Mouse (Mus musculus): ENCODE results near the gene Gbf1. TPM values are rescaled to one million over a fixed set of nuclear protein-coding genes. Genes with fewer than 3 reads are reported as not detected.
A peak's percentile ranks its signal among the peaks of the same experiment; 100 is the strongest.
"Not testable (repeated sequence)": the region's sequence is repeated elsewhere in the genome, so short reads cannot be mapped to it uniquely, and the experiment has no call there.

The Gbf1 gene
- polyA plus RNA-seq, 1 experiment from 2014 or later = 45.7 TPM

DNA sequence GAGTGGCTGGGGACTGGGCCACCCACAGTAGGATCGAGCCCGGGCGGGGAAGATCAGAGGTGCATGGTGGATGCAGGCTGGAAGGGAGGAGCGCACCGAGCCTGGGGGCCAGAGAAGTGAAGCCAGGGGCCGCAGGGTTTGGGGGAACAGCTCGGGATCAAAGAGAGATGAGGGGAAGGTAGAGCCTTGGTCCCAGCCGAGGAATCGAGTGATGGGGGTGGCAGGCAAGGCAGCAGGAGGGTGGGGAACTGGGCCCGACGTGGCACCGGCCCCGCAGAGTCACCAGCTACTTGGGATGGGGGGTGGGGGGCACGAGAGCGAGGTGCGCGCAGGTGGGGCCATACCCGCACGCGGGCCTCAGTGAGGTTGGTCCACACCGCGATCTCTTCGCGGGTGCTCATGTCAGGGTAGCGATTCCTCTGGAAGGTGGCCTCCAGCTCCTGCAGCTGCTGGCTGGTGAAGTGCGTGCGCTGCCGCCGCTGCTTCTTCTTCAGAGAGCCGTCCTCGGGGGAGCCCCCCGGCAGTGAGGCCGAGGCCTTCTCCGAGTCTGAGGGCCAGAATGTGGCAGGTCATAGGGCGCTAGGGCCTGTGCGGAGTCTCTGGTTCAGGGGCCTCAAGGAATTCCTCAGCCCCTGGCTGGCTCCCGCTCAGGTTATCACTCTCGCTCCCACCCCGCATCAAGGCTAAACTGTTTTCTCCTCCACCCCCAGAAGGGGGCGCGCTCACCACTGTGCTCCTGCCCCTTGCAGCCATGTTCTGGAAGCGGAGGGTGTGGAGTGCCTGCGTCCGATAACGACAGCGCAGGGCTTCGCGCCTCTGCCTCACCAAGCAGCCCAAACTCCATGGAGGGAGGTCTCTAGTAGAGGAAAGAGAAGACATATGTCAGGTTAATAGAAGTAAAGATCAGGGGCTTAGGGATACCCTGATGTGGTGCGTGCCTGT is 15.4 kb upstream of the Gbf1 start:
- H3K9ac ChIP-seq (ENCODE audit: low read depth, low read length) = no peak overlapping the region
- H3K27me3 ChIP-seq (ENCODE audit: control insufficient read depth, insufficient read depth, low read length) = peaks cover 71% of the 10 kb centered on the region
- peaks cover 29% of the 10 kb centered on the region for H3K4me1 ChIP-seq (ENCODE audit: control insufficient read depth, insufficient read depth, low read length)
- ATAC-seq (replicated peaks; ENCODE audit: insufficient number of reproducible peaks, low FRiP score, low TSS enrichment) = peak; percentile 35; the same call in 1 of the 2 replicates
- no peak overlapping the region for H3K27ac ChIP-seq (ENCODE audit: low read depth, low read length)
- H3K4me2 ChIP-seq = peak overlapping the region; percentile 100
- H3K4me3 ChIP-seq (ENCODE audit: low read depth, low read length) = peak overlapping the region; percentile 58
- 2% methylated on average over 46 of the region's 49 CpGs for WGBS (ENCODE audit: insufficient replicate concordance)
- H3K36me3 ChIP-seq (ENCODE audit: control insufficient read depth, insufficient read depth, low read length) = no peaks in the 10 kb centered on the region
- no peaks in the 10 kb centered on the region for H3K9me3 ChIP-seq (replicated peaks; ENCODE audit: control insufficient read depth, low read length)

DNA sequence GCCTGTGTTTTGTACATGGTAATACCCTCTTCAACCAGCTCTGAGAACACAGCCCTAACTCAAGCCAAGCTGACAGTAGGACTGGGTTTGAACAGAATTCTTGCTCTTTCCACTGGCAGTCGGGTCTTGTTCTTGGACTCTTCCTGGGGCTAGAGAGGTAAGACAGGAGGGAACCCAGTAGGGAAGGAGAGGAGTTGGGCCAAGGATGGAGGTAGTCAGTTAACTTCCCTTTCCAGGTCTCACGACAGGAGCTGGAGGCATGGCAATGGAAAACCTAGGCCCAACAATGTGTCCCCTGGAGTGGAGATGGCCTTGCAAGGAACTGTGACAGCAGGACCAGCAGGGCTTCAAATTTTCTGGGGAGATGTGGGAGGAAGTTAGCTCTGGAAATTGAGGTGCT is 12.0 kb upstream of the Gbf1 start:
- H3K9ac ChIP-seq (ENCODE audit: low read depth, low read length) = no peak overlapping the region
- 60% methylated on average over 2 of the region's 2 CpGs for WGBS (ENCODE audit: insufficient replicate concordance)
- H3K36me3 ChIP-seq (ENCODE audit: control insufficient read depth, insufficient read depth, low read length) = no peaks in the 10 kb centered on the region
- peaks cover 67% of the 10 kb centered on the region for H3K27me3 ChIP-seq (ENCODE audit: control insufficient read depth, insufficient read depth, low read length)
- H3K4me3 ChIP-seq (ENCODE audit: low read depth, low read length) = no peak overlapping the region
- peaks cover 34% of the 10 kb centered on the region for H3K4me1 ChIP-seq (ENCODE audit: control insufficient read depth, insufficient read depth, low read length)
- no peaks in the 10 kb centered on the region for H3K9me3 ChIP-seq (replicated peaks; ENCODE audit: control insufficient read depth, low read length)
- ATAC-seq (replicated peaks; ENCODE audit: insufficient number of reproducible peaks, low FRiP score, low TSS enrichment) = no peak
- H3K27ac ChIP-seq (ENCODE audit: low read depth, low read length) = no peak overlapping the region
- H3K4me2 ChIP-seq = peak overlapping the region; percentile 44; the same call in 1 of the 2 replicates

DNA sequence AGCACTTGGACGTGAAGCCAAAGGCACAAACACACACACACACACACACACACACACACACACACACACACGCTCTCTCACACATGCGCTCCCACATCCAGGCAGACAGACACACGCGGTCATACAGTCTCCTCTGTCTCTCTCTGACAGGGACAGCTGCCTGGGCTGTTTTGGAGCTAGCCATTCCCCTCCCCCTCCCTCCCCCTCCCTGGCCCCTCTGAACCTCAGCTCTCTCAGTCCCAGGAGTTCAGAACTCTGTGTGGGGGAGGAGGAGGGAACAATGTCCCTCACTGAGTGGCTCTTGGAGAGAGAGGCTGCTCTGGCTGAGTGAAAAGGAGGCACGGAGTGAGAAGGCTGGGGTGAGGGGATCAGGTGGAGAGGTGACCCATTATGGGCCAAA is 11.2 kb upstream of the Gbf1 start:
- Histone ChIP-seq H3K4me3 (ENCODE audit: low read depth, low read length) (no peak overlapping the region), H3K9me3 (replicated peaks; ENCODE audit: control insufficient read depth, low read length) (no peaks in the 10 kb centered on the region), H3K4me1 (ENCODE audit: control insufficient read depth, insufficient read depth, low read length) (peaks cover 29% of the 10 kb centered on the region), H3K4me2 (peak overlapping the region; percentile 44), H3K27me3 (ENCODE audit: control insufficient read depth, insufficient read depth, low read length) (peaks cover 68% of the 10 kb centered on the region), H3K9ac (ENCODE audit: low read depth, low read length) (0 out of 2 replicates have a peak overlapping the region, but pooled peaks have one; percentile 10), H3K36me3 (ENCODE audit: control insufficient read depth, insufficient read depth, low read length) (no peaks in the 10 kb centered on the region), H3K27ac (ENCODE audit: low read depth, low read length) (no peak overlapping the region)
- WGBS (ENCODE audit: insufficient replicate concordance) = 12% methylated on average over 6 of the region's 6 CpGs
- no peak; the same call in 1 of the 2 replicates for ATAC-seq (replicated peaks; ENCODE audit: insufficient number of reproducible peaks, low FRiP score, low TSS enrichment)

DNA sequence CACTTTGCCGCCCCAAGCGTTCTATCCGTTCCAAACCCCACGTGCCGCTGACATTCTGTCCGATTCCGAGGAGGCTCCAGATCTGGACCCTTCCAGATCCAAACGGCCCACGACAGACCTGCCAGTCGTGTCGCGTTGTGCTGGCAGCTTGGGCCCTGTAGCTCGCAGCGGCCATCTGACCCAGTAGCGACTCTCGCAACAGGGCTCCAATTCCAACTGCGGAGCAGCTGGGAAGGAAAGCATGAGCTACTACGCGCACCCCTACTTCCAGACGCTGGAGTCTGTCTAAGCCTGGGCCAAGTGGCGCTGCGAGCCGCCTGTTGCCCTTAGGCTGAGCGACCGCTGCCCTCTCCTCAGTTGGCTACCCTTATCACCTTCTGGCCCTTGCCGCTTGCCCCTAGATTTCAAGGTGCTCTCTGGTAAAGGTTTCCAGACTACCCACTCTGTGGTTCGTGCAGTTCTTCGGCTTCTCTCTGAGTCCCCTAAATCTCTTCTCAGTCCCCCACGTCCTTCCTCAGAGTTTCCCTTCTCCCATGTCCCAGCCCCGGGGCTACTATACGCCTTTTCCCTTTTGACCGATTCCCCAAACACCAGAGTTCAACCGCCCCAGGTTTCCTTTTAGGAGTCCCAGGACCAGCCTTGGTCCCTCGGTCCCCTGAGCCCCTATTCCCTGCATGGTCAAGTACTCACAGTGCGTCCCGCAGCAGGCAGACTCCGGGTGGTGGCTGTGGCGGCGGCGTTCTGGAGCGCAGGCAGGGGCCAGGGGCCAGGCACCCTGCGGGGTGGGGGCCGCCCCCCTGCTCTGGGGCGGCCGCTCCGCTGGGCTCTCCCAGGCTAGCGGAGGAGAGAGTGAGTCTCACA is 4.6 kb upstream of the Gbf1 start, which contains the start of gene Pitx3:
Gene Pitx3, minus strand, starts transcription at position 816 of the 861 bp plus-strand sequence.
- peak within 1 kb of the TSS; percentile 100 for H3K4me2 ChIP-seq
- no peak within 1 kb of the TSS for H3K27ac ChIP-seq (ENCODE audit: low read depth, low read length)
- peaks cover 64% of the 10 kb centered on the region for H3K27me3 ChIP-seq (ENCODE audit: control insufficient read depth, insufficient read depth, low read length)
- H3K9ac ChIP-seq (ENCODE audit: low read depth, low read length) = peak within 1 kb of the TSS; percentile 1; the same call in 1 of the 2 replicates
- peak within 1 kb of the TSS; percentile 64 for H3K4me3 ChIP-seq (ENCODE audit: low read depth, low read length)
- H3K9me3 ChIP-seq (replicated peaks; ENCODE audit: control insufficient read depth, low read length) = no peaks in the 10 kb centered on the region
- H3K36me3 ChIP-seq (ENCODE audit: control insufficient read depth, insufficient read depth, low read length) = no peaks in the 10 kb centered on the region
- under 1% methylated on average over 46 of the region's 47 CpGs for WGBS (ENCODE audit: insufficient replicate concordance)
- ATAC-seq (replicated peaks; ENCODE audit: insufficient number of reproducible peaks, low FRiP score, low TSS enrichment) = no peak
- H3K4me1 ChIP-seq (ENCODE audit: control insufficient read depth, insufficient read depth, low read length) = peaks cover 8% of the 10 kb centered on the region

DNA sequence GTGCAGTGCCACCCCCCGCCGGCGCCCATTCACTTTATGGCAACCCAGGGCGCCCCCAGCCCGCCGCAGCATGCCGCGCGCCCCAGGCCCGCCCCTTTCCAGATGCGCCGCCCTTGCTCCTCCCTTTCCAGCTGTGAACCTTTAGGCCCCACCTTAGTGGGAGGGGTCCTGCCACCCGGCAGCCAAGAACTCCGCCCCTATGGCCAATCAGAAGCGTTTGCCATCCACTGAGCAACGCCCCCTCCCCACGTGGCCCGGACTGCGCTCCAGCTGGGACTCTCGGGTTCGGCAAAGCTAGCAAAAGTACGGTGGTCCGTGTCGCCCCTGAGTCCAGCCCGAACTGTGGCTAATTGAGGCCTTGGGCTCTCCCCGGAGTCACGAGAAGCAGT is 3.9 kb upstream of the Gbf1 start:
- WGBS (ENCODE audit: insufficient replicate concordance) = under 1% methylated on average over 21 of the region's 27 CpGs

DNA sequence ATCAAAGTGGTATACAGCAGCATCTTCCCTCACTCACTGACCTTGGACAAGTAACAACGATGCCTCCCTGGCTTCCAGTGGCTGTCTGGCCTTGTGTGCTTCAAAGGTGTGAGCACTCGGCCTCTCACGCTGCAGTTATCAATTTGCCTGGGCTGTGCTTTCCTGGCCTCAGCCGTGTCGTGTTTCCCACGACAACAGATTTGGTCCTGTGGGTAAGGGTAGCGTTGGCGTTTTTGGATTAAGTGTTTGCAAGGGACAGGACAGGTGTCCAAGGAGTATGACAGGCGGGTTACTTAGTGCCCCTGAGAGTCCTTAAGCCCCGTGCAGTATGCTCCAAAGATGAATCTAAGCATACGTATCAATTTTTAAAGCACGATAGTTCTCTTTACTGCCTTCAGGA is 3.2 kb upstream of the Gbf1 start:
- no peaks in the 10 kb centered on the region for H3K9me3 ChIP-seq (replicated peaks; ENCODE audit: control insufficient read depth, low read length)
- WGBS (ENCODE audit: insufficient replicate concordance) = 24% methylated on average over 12 of the region's 12 CpGs
- H3K36me3 ChIP-seq (ENCODE audit: control insufficient read depth, insufficient read depth, low read length) = no peaks in the 10 kb centered on the region
- peaks cover 17% of the 10 kb centered on the region for H3K4me1 ChIP-seq (ENCODE audit: control insufficient read depth, insufficient read depth, low read length)
- H3K27ac ChIP-seq (ENCODE audit: low read depth, low read length) = no peak overlapping the region
- H3K4me3 ChIP-seq (ENCODE audit: low read depth, low read length) = peak overlapping the region; percentile 64
- no peak for ATAC-seq (replicated peaks; ENCODE audit: insufficient number of reproducible peaks, low FRiP score, low TSS enrichment)
- no peak overlapping the region for H3K9ac ChIP-seq (ENCODE audit: low read depth, low read length)
- peak overlapping the region; percentile 100 for H3K4me2 ChIP-seq
- H3K27me3 ChIP-seq (ENCODE audit: control insufficient read depth, insufficient read depth, low read length) = peaks cover 52% of the 10 kb centered on the region

More for the DNA sequence above, 3.9 kb upstream of the Gbf1 start:
- H3K9me3 ChIP-seq (replicated peaks; ENCODE audit: control insufficient read depth, low read length) = no peaks in the 10 kb centered on the region
- H3K4me3 ChIP-seq (ENCODE audit: low read depth, low read length) = peak overlapping the region; percentile 64
- peaks cover 58% of the 10 kb centered on the region for H3K27me3 ChIP-seq (ENCODE audit: control insufficient read depth, insufficient read depth, low read length)
- H3K27ac ChIP-seq (ENCODE audit: low read depth, low read length) = no peak overlapping the region
- H3K36me3 ChIP-seq (ENCODE audit: control insufficient read depth, insufficient read depth, low read length) = no peaks in the 10 kb centered on the region
- H3K4me2 ChIP-seq = peak overlapping the region; percentile 100
- no peak overlapping the region; the same call in 1 of the 2 replicates for H3K9ac ChIP-seq (ENCODE audit: low read depth, low read length)
- H3K4me1 ChIP-seq (ENCODE audit: control insufficient read depth, insufficient read depth, low read length) = peaks cover 10% of the 10 kb centered on the region
- peak; percentile 81 for ATAC-seq (replicated peaks; ENCODE audit: insufficient number of reproducible peaks, low FRiP score, low TSS enrichment)

DNA sequence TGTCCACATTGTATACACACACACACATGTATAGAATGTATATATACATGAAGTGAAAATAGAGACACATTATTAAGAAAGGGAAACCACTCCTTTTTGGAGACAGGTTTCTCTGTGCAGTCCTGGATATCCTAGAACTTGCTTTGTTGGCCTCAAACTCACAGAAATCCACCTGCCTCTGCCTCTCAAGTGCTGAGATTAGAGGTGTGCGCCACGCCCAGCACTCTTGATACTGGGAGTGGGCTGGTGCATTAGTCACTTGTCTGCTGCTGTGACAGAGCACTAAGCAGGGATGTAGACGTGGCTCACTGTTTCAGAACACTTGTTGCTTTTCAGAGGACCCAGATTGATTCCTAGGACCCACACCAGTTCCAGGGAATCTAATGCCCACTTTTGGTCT is 13.6 kb downstream of the Gbf1 start:
- Histone ChIP-seq H3K27me3 (ENCODE audit: control insufficient read depth, insufficient read depth, low read length) (no peaks in the 10 kb centered on the region), H3K9ac (ENCODE audit: low read depth, low read length) (no peak overlapping the region), H3K4me3 (ENCODE audit: low read depth, low read length) (no peak overlapping the region), H3K27ac (ENCODE audit: low read depth, low read length) (no peak overlapping the region), H3K36me3 (ENCODE audit: control insufficient read depth, insufficient read depth, low read length) (peaks cover 23% of the 10 kb centered on the region), H3K4me1 (ENCODE audit: control insufficient read depth, insufficient read depth, low read length) (no peaks in the 10 kb centered on the region), H3K9me3 (replicated peaks; ENCODE audit: control insufficient read depth, low read length) (no peaks in the 10 kb centered on the region), H3K4me2 (no peak overlapping the region)
- 88% methylated on average over 3 of the region's 3 CpGs for WGBS (ENCODE audit: insufficient replicate concordance)
- ATAC-seq (replicated peaks; ENCODE audit: insufficient number of reproducible peaks, low FRiP score, low TSS enrichment) = no peak

DNA sequence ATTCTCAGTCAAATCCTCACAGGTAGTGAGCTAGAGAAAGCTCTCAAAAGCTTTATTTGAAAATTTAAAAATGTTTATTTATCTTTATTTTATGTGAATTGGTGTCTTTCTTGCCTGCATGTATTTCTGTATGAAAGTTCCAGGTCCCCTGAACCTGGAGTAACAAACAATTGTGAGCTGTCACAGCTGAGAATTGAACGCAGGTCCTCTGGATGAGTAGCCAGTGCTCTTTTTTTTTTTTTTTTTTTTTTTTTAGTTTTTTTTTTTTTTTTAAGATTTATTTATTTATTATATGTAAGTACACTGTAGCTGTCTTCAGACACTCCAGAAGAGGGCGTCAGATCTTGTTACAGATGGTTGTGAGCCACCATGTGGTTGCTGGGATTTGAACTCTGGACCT is 14.9 kb downstream of the Gbf1 start:
- not testable (repeated sequence) for H3K9ac ChIP-seq (ENCODE audit: low read depth, low read length); H3K4me2 ChIP-seq; ATAC-seq (replicated peaks; ENCODE audit: insufficient number of reproducible peaks, low FRiP score, low TSS enrichment); H3K4me1 ChIP-seq (ENCODE audit: control insufficient read depth, insufficient read depth, low read length); H3K9me3 ChIP-seq (replicated peaks; ENCODE audit: control insufficient read depth, low read length); H3K4me3 ChIP-seq (ENCODE audit: low read depth, low read length); H3K27me3 ChIP-seq (ENCODE audit: control insufficient read depth, insufficient read depth, low read length); H3K27ac ChIP-seq (ENCODE audit: low read depth, low read length)
- WGBS (ENCODE audit: insufficient replicate concordance) = 87% methylated on average over 1 of the region's 2 CpGs
- peaks cover 25% of the 10 kb centered on the region for H3K36me3 ChIP-seq (ENCODE audit: control insufficient read depth, insufficient read depth, low read length)

All from heart, embryonic 11.5 days (tissue).